Mouse (Mus musculus) CH12.LX (cell line): ENCODE data around the gene Olfr646. TPM values are rescaled to one million over a fixed set of nuclear protein-coding genes. Genes with fewer than 3 reads are reported as not detected.

Experiments
- DNase-seq: peaks from one replicate; pipeline ENCODE4 v3.0.0-alpha.2; 2013; ENCODE audit errors: extremely low read depth
- H3K27ac ChIP-seq: 2 replicates; pipeline ENCODE4 v1.5.1; 2012; ENCODE audit warnings: low read depth, mild to moderate bottlenecking, control low read depth, moderate library complexity; ENCODE audit not compliant: insufficient read depth
- H3K27me3 ChIP-seq: replicated peaks from 2 replicates; pipeline ENCODE3; 2012; ENCODE audit warnings: inconsistent platforms
- H3K36me3 ChIP-seq, 2 experiments: replicated peaks in 1 of 2; 2 replicates each; pipeline versions ENCODE3 to v1.6.1; 2012; ENCODE audit warnings: inconsistent platforms in 1 of 2, low read length in 1 of 2, mild to moderate bottlenecking in 1 of 2, mixed read lengths in 1 of 2, moderate library complexity in 1 of 2; ENCODE audit not compliant: control insufficient read depth in 1 of 2, insufficient read depth in 1 of 2
- H3K4me1 ChIP-seq, 2 experiments: 2 replicates each; pipeline ENCODE4 v1.6.1; 2012; ENCODE audit warnings: inconsistent platforms in 1 of 2, moderate library complexity in 1 of 2; ENCODE audit not compliant: insufficient read depth in 2 of 2, control insufficient read depth in 1 of 2
- H3K4me2 ChIP-seq: 2 replicates; pipeline ENCODE4 v1.6.1; 2012; ENCODE audit warnings: low read depth, mild to moderate bottlenecking, control low read depth; ENCODE audit not compliant: poor library complexity, insufficient read depth, severe bottlenecking
- H3K4me3 ChIP-seq, 3 experiments: fragments of 150-350 bp in 1 of 3; sonication (generic) in 1 of 3; replicated peaks in 1 of 3; 2 replicates each; pipeline versions ENCODE3 to v1.5.1; 2011 to 2012; ENCODE audit warnings: low read depth in 2 of 3, low read length in 2 of 3, mild to moderate bottlenecking in 2 of 3, moderate library complexity in 2 of 3, control low read depth in 1 of 3, improper control_type of control experiment in 1 of 3, inconsistent platforms in 1 of 3, mixed read lengths in 1 of 3; ENCODE audit not compliant: poor library complexity in 1 of 3
- H3K79me2 ChIP-seq: replicated peaks from 2 replicates; pipeline ENCODE4 v1.6.1; 2012; ENCODE audit warnings: mild to moderate bottlenecking, moderate library complexity; ENCODE audit not compliant: control insufficient read depth, poor library complexity, insufficient read depth, severe bottlenecking; ENCODE audit errors: extremely low read depth
- H3K9ac ChIP-seq: 2 replicates; pipeline ENCODE4 v1.6.1; 2012; ENCODE audit warnings: low read depth, mild to moderate bottlenecking, control low read depth, moderate library complexity; ENCODE audit not compliant: insufficient read depth
- H3K9me3 ChIP-seq: replicated peaks from 2 replicates; pipeline ENCODE3; 2012; ENCODE audit warnings: low read length, inconsistent platforms, mixed read lengths
- CHD1 ChIP-seq: IDR thresholded peaks from 2 replicates; pipeline ENCODE4 v1.6.1; 2012; ENCODE audit warnings: low read depth, low read length, improper control_type of control experiment, inconsistent platforms
- ELF1 ChIP-seq: IDR thresholded peaks from 2 replicates; pipeline ENCODE4 v1.6.1; 2014; ENCODE audit warnings: low read depth, mild to moderate bottlenecking, inconsistent platforms, low read length, improper control_type of control experiment
- JUN ChIP-seq: IDR thresholded peaks from 2 replicates; pipeline ENCODE4 v1.6.1; 2011; ENCODE audit warnings: low read depth, mild to moderate bottlenecking, low read length, improper control_type of control experiment, moderate library complexity; ENCODE audit not compliant: insufficient read depth
- KAT2A ChIP-seq: IDR thresholded peaks from 2 replicates; pipeline ENCODE4 v1.6.1; 2012; ENCODE audit warnings: low read length, improper control_type of control experiment, inconsistent platforms; ENCODE audit not compliant: insufficient replicate concordance
- MAFK ChIP-seq: IDR thresholded peaks from 2 replicates; pipeline ENCODE4 v1.6.1; 2011; ENCODE audit warnings: low read length, improper control_type of control experiment; ENCODE audit not compliant: insufficient replicate concordance
- MAX ChIP-seq: IDR thresholded peaks from 2 replicates; pipeline ENCODE4 v1.6.1; 2011; ENCODE audit warnings: low read length, improper control_type of control experiment
- NRF1 ChIP-seq: IDR thresholded peaks from 2 replicates; pipeline ENCODE4 v1.6.1; 2014; ENCODE audit warnings: low read depth, mild to moderate bottlenecking, inconsistent platforms, low read length, improper control_type of control experiment, moderate library complexity
- RAD21 ChIP-seq: IDR thresholded peaks from 2 replicates; pipeline ENCODE4 v1.6.1; 2011; ENCODE audit warnings: low read depth, mild to moderate bottlenecking, low read length, improper control_type of control experiment, moderate library complexity
- RCOR1 ChIP-seq: conservative IDR thresholded peaks from 2 replicates; pipeline ENCODE4 v1.6.1; 2012; ENCODE audit warnings: low read depth, mild to moderate bottlenecking, inconsistent platforms, low read length, improper control_type of control experiment
- TBP ChIP-seq: conservative IDR thresholded peaks from 2 replicates; pipeline ENCODE4 v1.6.1; 2011; ENCODE audit warnings: low read depth, low read length, improper control_type of control experiment
- dilution Hi-C: fragments of 300-500 bp; cut with MboI; formaldehyde crosslinking; loops from 2 replicates; pipeline ENCODE4 v1.14.3; 2020; ENCODE audit warnings: low sequenced_read_pairs; ENCODE audit not compliant: extremely low pct_unique_long_range_greater_than_20kb, extremely low pct_ligation_motif_present
- in situ Hi-C: fragments of 300-500 bp; cut with MboI; formaldehyde crosslinking; loops from 3 replicates; pipeline ENCODE4 v1.14.3; 2019; ENCODE audit warnings: low sequenced_read_pairs, low pct_ligation_motif_present, low pct_unique_long_range_greater_than_20kb, mixed read lengths
- polyA plus RNA-seq: library from polyadenylated mRNA; unstranded; fragments of >175 nt; gene quantifications from 2 replicates; pipeline ENCODE4 v1.2.1, GENCODE M21; 2012; ENCODE audit warnings: low read depth; ENCODE audit not compliant: insufficient read length
- total RNA-seq, 2 experiments: library from RNA; depleted of rRNA; stranded (reverse); fragments of 300-350 nt in 1 of 2; fragments of >200 nt in 1 of 2; gene quantifications; 2 replicates each; pipeline ENCODE4 v1.2.3; 2012 to 2014

Gene Olfr646
- total and polyA plus RNA-seq, 3 experiments, result not detected

DNA sequence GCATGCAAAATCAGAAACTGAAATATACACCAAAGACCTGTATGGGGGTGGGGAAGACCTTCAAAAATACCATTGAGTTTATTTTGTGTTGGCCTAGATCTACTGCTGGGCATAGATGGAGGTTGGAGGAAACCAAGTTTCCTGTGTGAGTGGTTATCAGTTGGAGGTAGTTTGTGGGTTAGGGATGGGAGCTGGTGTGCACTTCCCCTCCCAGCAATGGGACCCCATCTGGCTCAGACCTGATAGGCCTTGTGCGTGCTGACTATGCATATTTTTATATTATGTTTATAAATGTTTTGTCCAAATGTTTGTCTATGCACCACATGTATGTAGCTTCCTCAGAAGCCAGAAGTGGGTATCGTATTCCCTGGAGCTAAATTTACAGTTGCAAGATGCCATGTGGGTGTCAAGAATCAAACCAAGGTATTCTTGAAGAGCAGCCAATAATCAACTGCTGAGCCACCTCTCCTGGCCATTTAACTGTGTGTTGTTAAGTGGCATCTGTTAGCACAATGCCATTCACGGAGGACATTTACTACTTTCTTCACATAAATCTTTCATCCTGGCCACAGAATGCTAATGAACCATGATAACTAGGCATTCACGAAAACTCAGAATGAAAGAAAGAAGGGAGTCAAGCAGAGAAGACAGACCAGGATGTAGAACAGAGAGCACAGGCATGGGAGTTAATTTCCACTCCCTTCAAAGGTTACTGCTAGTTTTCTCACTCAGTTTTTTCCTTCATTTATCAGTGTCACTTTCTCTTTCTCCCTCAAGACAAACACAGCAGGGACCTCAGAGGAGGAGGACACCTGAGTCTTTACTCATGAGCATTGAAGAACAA lies 538 bp upstream of the Olfr646 start:
- H3K4me2 ChIP-seq, result no peak overlapping the region
- no peaks in the 10 kb centered on the region for H3K36me3 ChIP-seq
- in situ Hi-C loops (no loop called here), dilution Hi-C loops (no loop called here)
- H3K79me2 ChIP-seq, result no peaks in the 10 kb centered on the region
- TF ChIP-seq MAFK, result 0 out of 2 replicates have a peak, but pooled peaks have one; percentile 23
- no peak for TF ChIP-seq RAD21
- H3K27me3 ChIP-seq, result no peaks in the 10 kb centered on the region
- no peak overlapping the region for H3K27ac ChIP-seq
- no peaks in the 10 kb centered on the region for H3K9me3 ChIP-seq
- H3K4me3 ChIP-seq, result no peak overlapping the region
- no peak for DNase-seq
- H3K9ac ChIP-seq, result no peak overlapping the region
- H3K4me1 ChIP-seq, result no peaks in the 10 kb centered on the region

GRCm38 (mm10) chr7:104129726-104130125 lies 25.1 kb downstream of the Olfr646 start, which contains the start of gene Ubqln5:
Gene Ubqln5, minus strand, starts transcription at chr7:104129826.
- Histone ChIP-seq H3K4me1 (no peaks in the 10 kb centered on the region), H3K4me2 (no peak within 1 kb of the TSS), H3K36me3 (no peaks in the 10 kb centered on the region), H3K9me3 (no peaks in the 10 kb centered on the region), H3K27ac (no peak within 1 kb of the TSS), H3K9ac (no peak within 1 kb of the TSS), H3K79me2 (no peaks in the 10 kb centered on the region), H3K27me3 (no peaks in the 10 kb centered on the region), H3K4me3 (no peak within 1 kb of the TSS)
- TF ChIP-seq ELF1, result no peak
- no peak for TF ChIP-seq KAT2A
- no peak for TF ChIP-seq TBP
- no peak for TF ChIP-seq RCOR1
- no peak for TF ChIP-seq JUN
- TF ChIP-seq NRF1, result no peak
- no peak for TF ChIP-seq CHD1
- no peak for TF ChIP-seq MAX
- no peak for DNase-seq
- in situ Hi-C loops (no loop called here), dilution Hi-C loops (no loop called here)

GRCm38 (mm10) chr7:104137305-104137704 lies 32.6 kb downstream of the Olfr646 start, which contains the start of gene Olfr643:
Gene Olfr643, minus strand, starts transcription at chr7:104137405.
- H3K9me3 ChIP-seq, result no peaks in the 10 kb centered on the region
- dilution Hi-C loops, result no loop called here

More at GRCm38 (mm10) chr7:104137305-104137704, 32.6 kb downstream of the Olfr646 start, which contains the start of gene Olfr643:
- no peaks in the 10 kb centered on the region for H3K79me2 ChIP-seq
- no peak for TF ChIP-seq RCOR1
- no peak within 1 kb of the TSS for H3K4me3 ChIP-seq
- no peak for DNase-seq
- no peak within 1 kb of the TSS for H3K4me2 ChIP-seq
- H3K36me3 ChIP-seq, result no peaks in the 10 kb centered on the region
- in situ Hi-C loops, result no loop called here
- H3K9ac ChIP-seq, result no peak within 1 kb of the TSS
- no peak within 1 kb of the TSS for H3K27ac ChIP-seq
- H3K27me3 ChIP-seq, result no peaks in the 10 kb centered on the region
- H3K4me1 ChIP-seq, result no peaks in the 10 kb centered on the region
